Mouse (Mus musculus): ENCODE measurements around the gene Cd79a. TPM values are rescaled to one million over a fixed set of nuclear protein-coding genes. Genes with fewer than 3 reads are reported as not detected.

Cd79a gene
- total and polyA plus RNA-seq, 3 experiments, result 51.8 to 422 (median 75.2) TPM

DNA sequence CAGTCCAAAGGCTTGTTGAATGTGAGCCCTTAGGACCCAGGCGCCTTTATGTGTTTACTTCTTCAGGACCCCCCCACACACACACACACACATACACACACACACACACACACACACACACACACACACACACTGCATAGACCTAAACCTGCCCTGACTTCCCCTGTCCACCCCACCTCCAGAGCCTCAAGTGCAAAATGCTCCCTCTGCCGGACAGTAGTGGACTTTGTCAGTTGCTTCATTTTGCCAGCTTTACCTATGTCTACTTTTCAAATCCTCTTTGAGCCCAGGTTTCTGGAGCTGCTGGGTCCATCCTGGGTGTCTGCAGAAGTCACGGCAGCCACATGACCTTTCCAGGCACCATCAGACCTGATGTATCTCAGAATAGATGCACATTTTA lies 7.8 kb downstream of the Cd79a start (continued):
- peak; percentile 14 to 83; a peak in 3 of 4 replicates for TF ChIP-seq CTCF (conservative IDR thresholded peaks at IDR 0.05 in 1 of 2, IDR thresholded peaks at IDR 0.05 in 1 of 2; ENCODE audit: low read depth in 2 of 2, low read length in 2 of 2)
- TF ChIP-seq NELFE (IDR thresholded peaks at IDR 0.05; ENCODE audit: low read depth, low read length), result peak; percentile 49; the same call in 1 of the 2 replicates
- no peak for TF ChIP-seq POLR2AphosphoS2 (IDR thresholded peaks at IDR 0.05; ENCODE audit: low read depth, low read length)
- TF ChIP-seq SIN3A (IDR thresholded peaks at IDR 0.05; ENCODE audit: low read length), result peak; percentile 92
- TF ChIP-seq IRF4 (IDR thresholded peaks at IDR 0.05; ENCODE audit: low read depth, low read length), result no peak; the same call in 1 of the 2 replicates
- TF ChIP-seq EP300 (IDR thresholded peaks at IDR 0.05; ENCODE audit: low read length), result no peak
- peak; percentile 60 for TF ChIP-seq RAD21 (IDR thresholded peaks at IDR 0.05; ENCODE audit: low read depth, low read length)
- no peak for TF ChIP-seq ZKSCAN1 (IDR thresholded peaks at IDR 0.05; ENCODE audit: borderline replicate concordance, low read depth, low read length)
- TF ChIP-seq SMC3 (IDR thresholded peaks at IDR 0.05; ENCODE audit: low read depth, low read length), result peak; percentile 91
- 0 out of 2 replicates have a peak, but pooled peaks have one; percentile 8 for TF ChIP-seq ETS1 (conservative IDR thresholded peaks at IDR 0.05; ENCODE audit: low read depth, low read length)

DNA sequence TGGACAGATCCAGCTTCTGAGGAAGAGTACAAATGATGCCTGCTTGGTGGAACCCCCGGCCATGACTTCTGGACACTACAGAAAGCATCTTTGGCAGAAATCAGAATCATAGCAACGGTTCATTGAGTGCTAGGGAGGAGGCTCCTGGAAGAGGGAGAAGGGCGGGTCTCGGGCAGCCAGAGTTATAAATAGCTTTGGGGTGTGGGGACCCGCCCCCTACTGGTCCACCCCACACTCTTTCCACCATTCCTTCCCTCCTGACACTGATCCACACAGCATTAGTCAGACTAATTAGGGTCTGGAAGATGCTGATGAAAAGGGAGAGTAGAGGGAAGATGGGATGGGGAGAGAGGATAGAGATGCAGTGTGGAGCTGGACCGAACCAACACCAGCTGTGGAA lies 9.4 kb downstream of the Cd79a start:
- Histone ChIP-seq H3K4me1 (ENCODE audit: control insufficient read depth in 1 of 2, insufficient read depth in 2 of 2) (peaks cover 16 to 37% of the 10 kb centered on the region in 2 experiments), H3K9me3 (replicated peaks; ENCODE audit: low read length) (no peaks in the 10 kb centered on the region), H3K9ac (ENCODE audit: insufficient read depth, low read depth) (no peak overlapping the region)

DNA sequence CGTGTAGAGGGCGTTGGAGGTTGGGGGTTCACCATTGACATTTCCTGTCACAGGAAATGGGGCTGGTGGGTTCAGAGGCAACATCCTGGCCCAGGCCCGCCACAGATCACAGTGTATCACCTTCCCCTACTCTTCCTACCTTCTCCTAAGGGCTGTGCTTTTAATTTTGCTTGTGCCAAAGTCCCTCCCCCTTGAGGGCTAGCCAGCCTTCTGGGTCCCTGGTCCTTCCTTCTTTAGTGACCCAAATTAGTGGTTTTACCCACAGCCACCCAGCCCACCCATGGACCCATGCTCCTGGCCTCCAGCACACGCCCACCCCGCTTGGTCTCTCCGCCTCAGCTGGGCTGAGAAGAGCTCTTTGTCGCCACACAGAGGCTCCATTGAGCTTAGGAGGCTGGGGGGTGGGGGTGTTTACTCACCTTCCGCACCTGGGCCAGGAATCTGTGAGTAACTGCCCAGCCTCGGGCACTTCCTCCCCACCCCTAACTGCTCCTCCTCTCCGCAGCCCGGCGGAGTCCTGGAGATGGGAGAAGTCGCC lies 10.1 kb downstream of the Cd79a start:
- peaks cover 34% of the 10 kb centered on the region for H3K79me2 ChIP-seq (replicated peaks; ENCODE audit: control insufficient read depth, extremely low read depth, insufficient read depth, poor library complexity, severe bottlenecking)
- in situ Hi-C loops (cut with MboI; ENCODE audit: low pct_ligation_motif_present, low pct_unique_long_range_greater_than_20kb, low sequenced_read_pairs) (loop anchor here (10.0 kb wide), 1 partner anchor 52 kb away; no protein-coding TSS in a partner anchor), dilution Hi-C loops (cut with MboI; ENCODE audit: extremely low pct_ligation_motif_present, extremely low pct_unique_long_range_greater_than_20kb, low sequenced_read_pairs) (no loop called here)
- H3K4me2 ChIP-seq (ENCODE audit: insufficient read depth, low read depth, poor library complexity, severe bottlenecking), result no peak overlapping the region
- H3K27ac ChIP-seq (ENCODE audit: insufficient read depth, low read depth), result no peak overlapping the region
- no peak overlapping the region for H3K4me3 ChIP-seq (replicated peaks in 1 of 3; ENCODE audit: low read depth in 2 of 3, low read length in 2 of 3, poor library complexity in 1 of 3)
- peak; percentile 4 for TF ChIP-seq RAD21 (IDR thresholded peaks at IDR 0.05; ENCODE audit: low read depth, low read length)
- 0 out of 4 replicates have a peak, but pooled peaks of 1 of the 2 experiments have one; percentile 7 for TF ChIP-seq CTCF (conservative IDR thresholded peaks at IDR 0.05 in 1 of 2, IDR thresholded peaks at IDR 0.05 in 1 of 2; ENCODE audit: low read depth in 2 of 2, low read length in 2 of 2)
- no peak for TF ChIP-seq BHLHE40 (IDR thresholded peaks at IDR 0.05; ENCODE audit: low read depth, low read length)
- 0 out of 2 replicates have a peak, but pooled peaks have one; percentile 55 for TF ChIP-seq POLR2AphosphoS2 (IDR thresholded peaks at IDR 0.05; ENCODE audit: low read depth, low read length)
- TF ChIP-seq ZMIZ1 (IDR thresholded peaks at IDR 0.05; ENCODE audit: low read depth, low read length), result no peak
- TF ChIP-seq MXI1 (IDR thresholded peaks at IDR 0.05; ENCODE audit: low read depth, low read length), result no peak
- no peak for TF ChIP-seq ELF1 (IDR thresholded peaks at IDR 0.05; ENCODE audit: low read depth, low read length)
- no peak for DNase-seq (ENCODE audit: extremely low read depth)
- H3K36me3 ChIP-seq (replicated peaks in 1 of 2; ENCODE audit: control insufficient read depth in 1 of 2, insufficient read depth in 1 of 2, low read length in 1 of 2), result peaks cover 45 to 70% of the 10 kb centered on the region in 2 experiments
- no peak overlapping the region for H3K9ac ChIP-seq (ENCODE audit: insufficient read depth, low read depth)
- H3K4me1 ChIP-seq (ENCODE audit: control insufficient read depth in 1 of 2, insufficient read depth in 2 of 2), result peaks cover 16 to 31% of the 10 kb centered on the region in 2 experiments
- no peaks in the 10 kb centered on the region for H3K9me3 ChIP-seq (replicated peaks; ENCODE audit: low read length)
- H3K27me3 ChIP-seq (replicated peaks), result no peaks in the 10 kb centered on the region

More for the DNA sequence above, 9.4 kb downstream of the Cd79a start:
- in situ Hi-C loops (cut with MboI; ENCODE audit: low pct_ligation_motif_present, low pct_unique_long_range_greater_than_20kb, low sequenced_read_pairs), result loop anchor here (10.0 kb wide), 1 partner anchor 52 kb away; no protein-coding TSS in a partner anchor
- no peak for TF ChIP-seq E2F4 (IDR thresholded peaks at IDR 0.05; ENCODE audit: insufficient replicate concordance, low read depth, low read length)
- no peak for TF ChIP-seq NELFE (IDR thresholded peaks at IDR 0.05; ENCODE audit: low read depth, low read length)
- no peak for TF ChIP-seq MAFK (IDR thresholded peaks at IDR 0.05; ENCODE audit: insufficient replicate concordance, low read length)
- TF ChIP-seq JUND (conservative IDR thresholded peaks at IDR 0.05; ENCODE audit: low read depth, low read length), result no peak
- TF ChIP-seq MEF2A (IDR thresholded peaks at IDR 0.05; ENCODE audit: borderline replicate concordance, low read depth, low read length), result no peak
- no peak for TF ChIP-seq GABPA (IDR thresholded peaks at IDR 0.05; ENCODE audit: insufficient replicate concordance, low read depth, low read length)
- no peak for TF ChIP-seq KAT2A (IDR thresholded peaks at IDR 0.05; ENCODE audit: insufficient replicate concordance, low read length)
- TF ChIP-seq CTCF (conservative IDR thresholded peaks at IDR 0.05 in 1 of 2, IDR thresholded peaks at IDR 0.05 in 1 of 2; ENCODE audit: low read depth in 2 of 2, low read length in 2 of 2), result no peak
- no peak for TF ChIP-seq NRF1 (IDR thresholded peaks at IDR 0.05; ENCODE audit: low read depth, low read length)
- no peak for TF ChIP-seq BHLHE40 (IDR thresholded peaks at IDR 0.05; ENCODE audit: low read depth, low read length)
- no peak for TF ChIP-seq ZC3H11A (IDR thresholded peaks at IDR 0.05; ENCODE audit: low read depth, low read length)
- TF ChIP-seq MAZ (IDR thresholded peaks at IDR 0.05; ENCODE audit: low read depth, low read length), result no peak
- TF ChIP-seq EP300 (IDR thresholded peaks at IDR 0.05; ENCODE audit: low read length), result no peak
- TF ChIP-seq RCOR1 (conservative IDR thresholded peaks at IDR 0.05; ENCODE audit: low read depth, low read length), result no peak
- Histone ChIP-seq H3K27me3 (replicated peaks) (no peaks in the 10 kb centered on the region), H3K36me3 (replicated peaks in 1 of 2; ENCODE audit: control insufficient read depth in 1 of 2, insufficient read depth in 1 of 2, low read length in 1 of 2) (peaks cover 39 to 63% of the 10 kb centered on the region in 2 experiments), H3K27ac (ENCODE audit: insufficient read depth, low read depth) (no peak overlapping the region), H3K4me2 (ENCODE audit: insufficient read depth, low read depth, poor library complexity, severe bottlenecking) (no peak overlapping the region), H3K4me3 (replicated peaks in 1 of 3; ENCODE audit: low read depth in 2 of 3, low read length in 2 of 3, poor library complexity in 1 of 3) (no peak overlapping the region), H3K79me2 (replicated peaks; ENCODE audit: control insufficient read depth, extremely low read depth, insufficient read depth, poor library complexity, severe bottlenecking) (peaks cover 34% of the 10 kb centered on the region)
- no peak for DNase-seq (ENCODE audit: extremely low read depth)
- dilution Hi-C loops (cut with MboI; ENCODE audit: extremely low pct_ligation_motif_present, extremely low pct_unique_long_range_greater_than_20kb, low sequenced_read_pairs), result no loop called here

All from CH12.LX (cell line).